Mouse (Mus musculus): ENCODE measurements at regions not wholly inside any gene's neighbourhood (a gene's known extent, or its start where the extent isn't known, plus 50 kb on each side); places are given as distances from the start of the nearest gene placed in this dataset.

DNA sequence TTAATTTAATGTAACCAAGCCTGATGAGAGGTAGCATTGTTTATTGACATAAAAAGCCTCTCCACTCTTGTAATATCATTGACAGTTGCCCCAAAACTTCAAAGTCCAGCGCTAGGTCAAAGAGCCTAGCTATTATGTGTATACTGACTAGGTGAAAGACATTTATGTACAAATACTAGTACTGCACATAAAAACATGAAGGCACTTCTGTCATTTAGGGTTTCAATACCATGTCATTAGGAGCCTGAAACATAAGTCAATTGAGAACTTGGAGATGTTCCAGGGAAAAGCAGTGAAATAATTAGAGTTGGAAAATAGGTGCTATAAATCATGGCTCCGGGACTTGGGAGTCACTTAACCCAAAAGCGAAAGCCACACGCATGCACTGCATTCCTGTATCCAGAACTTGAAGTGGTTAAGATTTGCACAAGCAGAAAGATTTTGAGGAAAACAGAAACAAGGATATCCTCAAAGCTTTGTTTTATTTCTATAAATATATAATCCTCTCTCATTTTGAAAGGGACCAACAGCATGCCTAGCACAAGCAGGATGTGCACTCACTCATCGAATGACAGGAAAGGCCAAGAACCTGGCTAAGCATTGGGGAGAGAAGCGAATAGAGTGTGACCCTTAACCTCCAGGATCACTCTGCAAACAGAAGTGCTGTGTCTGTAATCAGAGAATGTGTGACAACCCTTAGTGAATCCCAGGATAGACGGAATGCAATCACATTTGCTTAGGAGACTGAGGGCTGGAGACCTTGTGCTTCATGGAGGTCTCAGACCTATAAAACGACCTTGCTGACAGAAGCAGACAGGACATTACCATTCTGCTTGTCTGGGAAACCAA, 176.3 kb upstream of the Crim1 start:
- no peak for ATAC-seq

DNA sequence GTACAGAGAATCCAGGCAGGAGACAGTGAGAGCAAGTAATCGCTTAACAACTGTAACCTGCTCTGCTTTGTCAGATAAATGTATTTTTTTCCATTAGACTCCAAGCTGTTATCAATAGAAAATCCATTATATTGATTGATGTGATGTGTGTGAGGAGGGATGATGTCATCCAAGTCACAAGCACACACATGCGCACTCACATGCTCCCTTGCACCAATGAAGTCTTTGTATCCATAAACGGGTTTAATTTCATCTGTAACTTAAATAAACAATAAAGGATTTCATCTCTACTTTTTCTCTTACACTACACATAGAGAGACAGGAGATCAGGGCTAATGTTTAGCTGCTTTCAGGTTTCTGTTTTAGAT, 175.7 kb upstream of the Crim1 start:
- no peak for ATAC-seq

DNA sequence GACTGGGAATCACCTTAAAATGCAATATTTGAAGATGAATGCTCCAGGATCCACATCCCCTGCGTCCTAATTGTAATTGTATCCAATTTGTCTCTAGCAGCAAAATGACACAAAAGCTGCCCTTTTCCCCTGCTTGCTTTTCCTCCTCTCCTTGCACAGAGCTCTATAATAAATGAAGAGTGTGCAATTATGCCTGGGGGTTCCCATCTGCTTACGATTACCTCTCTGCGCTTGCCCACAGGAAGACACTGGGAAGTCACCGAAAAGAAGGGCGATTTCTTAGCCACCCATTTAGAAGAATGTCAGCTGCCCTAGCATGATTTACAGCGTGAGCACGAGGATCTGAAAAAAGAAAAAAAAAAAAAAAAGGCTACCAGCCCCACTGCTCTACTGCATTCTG, 174.8 kb upstream of the Crim1 start:
- no peak for ATAC-seq

DNA sequence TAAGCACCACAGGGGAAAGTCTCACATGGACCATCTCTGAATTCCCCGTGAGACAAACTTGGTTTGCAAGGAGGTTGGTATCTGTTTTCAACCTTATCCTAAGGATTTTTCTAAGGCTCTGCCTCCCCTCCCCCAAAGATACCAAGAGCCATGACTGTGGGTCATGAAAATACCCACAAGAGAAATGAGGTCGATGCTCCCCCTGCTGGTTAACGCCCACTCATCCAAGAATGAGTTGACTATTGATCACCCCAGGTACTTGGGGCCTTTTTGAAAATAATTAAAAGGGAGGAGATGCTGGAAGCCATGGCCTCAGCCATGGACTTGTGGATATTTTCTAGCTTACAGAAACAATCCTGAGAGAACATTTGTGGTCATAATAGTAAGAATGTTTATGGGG, 164.4 kb upstream of the Crim1 start:
- ATAC-seq: no peak

DNA sequence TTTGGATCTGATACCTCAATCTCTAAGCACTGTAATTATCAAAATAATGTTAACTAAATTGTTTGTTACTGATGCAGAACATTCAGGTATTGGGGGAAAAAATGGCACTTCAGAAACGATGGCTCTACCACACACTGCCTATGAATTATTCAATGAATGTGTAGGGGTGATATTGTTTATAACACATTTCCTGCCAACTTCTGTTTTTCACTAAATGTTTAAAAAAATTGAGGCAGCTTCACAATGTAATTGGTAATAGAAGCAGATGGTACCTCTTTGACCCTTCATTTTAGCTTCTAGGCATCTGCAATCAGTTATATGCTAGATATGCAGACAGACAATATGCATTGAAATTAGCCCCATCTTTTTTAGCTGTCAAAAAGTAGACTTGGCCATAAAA, 159.7 kb upstream of the Crim1 start:
- ATAC-seq: no peak

DNA sequence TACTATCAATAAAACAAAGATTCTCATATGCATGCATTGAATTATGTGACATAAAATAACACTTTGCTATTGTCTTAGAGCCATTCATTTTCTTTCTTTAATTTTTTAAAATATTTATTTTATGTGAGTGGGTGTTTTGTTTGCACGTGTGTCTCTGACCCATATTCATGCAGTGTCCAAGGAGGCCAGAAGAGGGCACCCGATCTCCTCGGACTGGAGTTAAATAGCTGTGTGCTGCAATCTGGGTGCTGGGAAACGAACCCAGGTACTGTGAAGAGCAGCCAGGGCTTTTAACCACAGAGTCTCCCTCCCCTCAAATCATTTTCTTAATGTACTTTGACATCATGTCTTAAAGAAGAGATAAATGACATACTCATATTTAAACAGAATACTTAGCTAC, 158.8 kb upstream of the Crim1 start:
- no peak for ATAC-seq

DNA sequence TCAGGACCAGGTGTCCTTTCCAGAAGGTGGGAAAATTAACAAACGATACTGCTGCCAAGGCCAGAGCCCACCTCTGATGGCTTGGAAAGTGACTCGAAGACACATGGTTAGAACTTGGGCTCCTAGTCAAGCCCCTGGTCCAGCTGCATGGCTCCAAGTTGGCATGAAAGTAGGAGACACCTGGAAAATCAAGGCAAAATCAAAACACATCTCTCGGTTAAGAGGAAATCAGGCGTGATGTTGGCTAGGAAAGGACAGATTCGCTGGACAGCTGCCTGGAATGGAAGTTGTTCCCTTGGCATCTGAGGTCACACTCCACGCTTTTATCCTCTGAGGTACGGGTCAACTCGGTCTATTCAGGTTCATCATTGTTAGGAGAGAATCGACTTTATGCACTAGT, 150.3 kb upstream of the Crim1 start:
- no peak for ATAC-seq

DNA sequence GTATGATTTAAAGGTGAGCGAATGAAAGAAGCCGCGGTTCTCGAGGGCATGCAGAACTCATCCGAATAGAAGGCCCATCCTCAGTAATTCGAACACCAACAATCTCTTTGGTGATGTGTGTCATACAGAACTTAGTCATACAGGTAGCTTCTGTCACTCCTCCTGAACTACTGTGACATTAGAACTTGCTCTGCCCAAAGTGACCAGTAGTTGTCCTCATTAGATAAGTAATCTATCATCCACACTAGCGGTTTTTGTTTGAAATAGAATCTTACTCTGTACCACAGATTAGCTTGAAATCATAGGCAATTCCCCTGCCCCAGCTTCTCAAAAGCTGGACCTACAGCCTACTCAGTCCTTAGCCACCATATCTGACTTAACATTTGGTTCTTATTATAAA, 149.8 kb upstream of the Crim1 start:
- peak; percentile 71 for ATAC-seq

DNA sequence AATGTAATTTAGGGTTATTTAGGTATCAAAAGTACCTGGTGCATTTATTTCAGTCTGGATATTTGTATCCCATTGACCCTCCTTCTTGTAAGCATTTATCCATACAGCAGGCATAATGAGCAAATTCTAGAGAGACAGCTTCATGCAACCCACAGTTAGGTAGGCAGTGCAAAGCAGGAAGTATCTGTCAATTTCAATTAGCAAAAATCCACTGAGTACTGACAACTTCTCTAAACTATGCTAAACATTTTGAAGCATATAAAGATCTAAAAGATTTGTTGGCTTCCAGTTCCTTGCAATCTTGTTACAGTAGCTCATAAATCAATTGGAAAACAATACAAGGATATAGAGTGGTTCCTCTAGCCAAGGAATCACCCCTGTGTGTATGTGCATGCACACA, 124.2 kb upstream of the Crim1 start:
- no peak for ATAC-seq

DNA sequence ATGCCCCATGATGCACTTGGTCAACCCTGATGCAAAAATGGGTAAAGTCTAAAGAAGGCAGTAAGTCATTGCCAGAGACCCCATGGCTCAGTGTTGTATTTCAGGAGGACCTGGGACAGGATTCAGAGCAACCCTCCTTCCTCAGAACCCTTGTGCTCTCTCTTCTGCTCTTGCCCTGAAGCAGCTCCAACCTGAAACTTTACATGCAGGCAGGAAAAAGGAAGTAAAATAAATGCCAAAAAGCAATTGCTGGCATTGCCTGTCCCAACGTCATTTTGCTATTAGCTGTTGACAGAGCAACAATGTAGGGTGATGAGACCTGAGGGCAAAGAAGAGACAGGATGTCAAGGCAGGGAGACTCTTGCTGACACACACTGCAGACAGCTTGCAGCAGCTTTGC, 121.7 kb upstream of the Crim1 start:
- no peak for ATAC-seq

DNA sequence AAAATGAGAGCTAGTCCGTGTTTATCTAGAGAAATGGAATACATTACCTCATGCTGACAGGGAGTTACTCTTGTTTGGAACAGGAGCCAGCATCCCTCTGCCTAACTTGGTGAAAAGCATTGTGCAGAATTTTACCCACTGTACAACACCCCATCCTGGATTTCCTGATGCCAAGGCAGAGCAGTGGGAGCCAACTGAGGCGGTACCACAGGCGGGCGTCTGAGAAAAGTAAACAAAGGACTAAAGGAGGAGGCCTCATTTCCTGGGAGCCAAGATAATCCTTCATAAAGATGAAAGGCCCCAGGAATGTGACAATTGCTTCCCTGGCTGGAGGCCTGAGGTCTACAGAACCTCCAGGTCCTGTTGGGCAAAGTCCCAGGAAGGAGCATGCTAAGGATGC, 115.6 kb upstream of the Crim1 start:
- no peak for ATAC-seq

DNA sequence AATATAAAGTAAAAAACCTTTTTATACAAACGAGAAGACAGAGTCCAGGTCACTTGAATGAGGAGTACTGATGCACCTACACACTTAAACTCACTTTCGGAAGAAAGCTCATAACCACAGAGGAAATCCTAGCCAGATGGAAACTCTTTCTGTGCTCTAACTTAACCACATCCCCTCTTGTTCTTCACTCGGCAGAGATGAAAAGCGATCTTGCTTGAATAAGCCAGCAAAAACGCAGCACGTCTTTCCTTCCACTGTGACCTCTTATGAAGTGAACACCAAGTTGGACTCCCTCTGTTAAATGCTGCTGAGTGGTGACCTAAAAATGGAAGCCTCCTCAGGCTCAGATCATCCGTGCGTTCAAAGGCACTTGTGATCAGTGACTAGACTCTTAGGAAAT, 113.1 kb upstream of the Crim1 start:
- ATAC-seq: peak; percentile 98

DNA sequence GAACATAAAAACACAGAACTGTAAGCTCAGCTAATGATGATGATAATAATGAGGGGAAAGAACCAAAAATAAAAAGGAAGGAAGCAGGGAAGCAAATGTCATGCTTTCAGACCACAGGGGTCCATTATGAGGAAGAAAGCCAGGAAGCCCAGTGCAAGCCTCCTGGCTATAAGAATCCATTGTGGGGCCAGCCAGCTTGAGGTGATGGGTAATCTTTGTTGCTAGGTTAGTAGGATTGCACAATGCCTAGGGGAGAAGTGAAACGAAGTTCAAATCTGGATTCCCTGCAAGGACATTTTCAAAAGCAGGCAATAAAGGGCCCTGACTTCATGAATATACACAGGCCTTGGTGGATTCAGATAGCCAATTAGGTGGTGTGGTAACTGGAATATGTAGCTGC, 102.3 kb upstream of the Crim1 start:
- no peak for ATAC-seq

DNA sequence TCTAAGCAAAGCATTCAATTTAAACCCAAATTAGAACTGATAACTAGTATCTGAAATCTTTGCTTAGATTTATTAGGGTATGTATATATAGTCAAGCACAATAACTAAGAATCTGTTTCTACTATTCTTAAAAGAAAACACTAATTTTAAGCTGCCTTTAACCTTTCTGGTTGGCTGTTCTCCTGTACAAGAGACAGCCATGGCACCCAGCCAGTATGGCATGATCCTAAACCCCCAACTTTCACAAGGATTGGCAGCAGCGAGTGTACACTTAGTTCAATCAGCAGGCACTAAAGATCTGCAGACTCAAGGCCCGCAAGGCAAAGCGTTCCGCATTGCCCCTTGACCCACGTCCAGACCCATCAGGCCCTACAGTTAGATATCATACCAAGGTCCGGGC, 91.3 kb upstream of the Crim1 start:
- no peak for ATAC-seq

DNA sequence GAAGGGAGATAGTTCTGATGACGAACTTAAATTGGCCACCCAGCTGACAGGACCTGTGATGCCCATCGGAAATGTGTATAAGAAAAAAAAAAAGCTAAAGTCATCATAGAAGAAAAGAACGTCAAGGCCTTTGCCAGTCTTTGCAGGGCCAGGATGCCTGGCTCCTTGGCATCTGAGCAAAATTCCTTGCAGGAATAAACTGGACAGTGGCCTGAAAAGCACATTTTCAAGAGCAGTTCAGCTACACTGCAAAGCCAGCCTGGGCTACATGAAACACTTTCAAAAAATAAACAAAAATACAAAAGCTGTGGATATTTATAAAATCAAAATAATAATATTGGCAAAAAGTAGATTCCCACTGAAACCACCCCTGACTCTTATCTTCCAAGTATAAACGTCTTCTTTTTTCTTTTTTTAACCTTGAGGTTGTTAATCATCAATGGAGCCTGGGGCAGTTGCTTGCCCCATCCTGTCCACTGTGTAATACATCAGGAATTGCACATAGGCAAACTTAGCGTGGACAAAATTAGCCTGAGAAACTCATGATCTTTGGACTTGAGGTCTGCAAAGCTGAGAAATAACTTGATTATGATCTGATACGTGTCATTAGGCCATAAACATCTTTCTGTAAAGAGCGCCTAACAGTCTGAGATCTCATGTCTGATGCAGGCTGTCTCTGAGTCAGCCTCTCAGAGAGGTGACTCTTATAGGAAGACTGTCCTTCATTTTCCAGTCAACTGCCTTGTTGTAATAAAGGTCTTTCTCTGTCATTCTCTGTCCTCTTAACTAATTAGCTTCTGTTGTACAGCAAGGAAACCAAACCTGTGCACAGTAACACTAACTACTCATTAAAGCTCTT, 90.5 kb upstream of the Crim1 start:
- no peak for ATAC-seq

DNA sequence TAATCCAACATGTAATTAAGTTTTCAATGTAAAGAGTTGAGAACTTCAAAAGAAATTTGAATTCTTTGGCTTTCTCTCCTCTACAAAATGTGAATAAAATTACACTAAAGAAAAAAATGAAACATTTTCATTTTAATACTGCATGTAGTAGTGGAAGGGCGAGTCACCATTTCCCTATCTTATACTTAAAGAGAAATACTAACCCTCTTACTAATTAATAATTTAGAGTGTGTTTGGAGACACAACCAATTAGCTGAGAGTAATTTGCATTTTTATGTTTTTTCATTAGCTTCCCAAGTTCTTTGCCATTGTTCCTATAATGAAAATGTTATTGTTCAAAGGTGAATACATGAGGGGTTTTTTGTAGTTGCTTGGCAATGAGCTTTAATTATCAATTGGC, 67.9 kb upstream of the Crim1 start:
- ATAC-seq: no peak

DNA sequence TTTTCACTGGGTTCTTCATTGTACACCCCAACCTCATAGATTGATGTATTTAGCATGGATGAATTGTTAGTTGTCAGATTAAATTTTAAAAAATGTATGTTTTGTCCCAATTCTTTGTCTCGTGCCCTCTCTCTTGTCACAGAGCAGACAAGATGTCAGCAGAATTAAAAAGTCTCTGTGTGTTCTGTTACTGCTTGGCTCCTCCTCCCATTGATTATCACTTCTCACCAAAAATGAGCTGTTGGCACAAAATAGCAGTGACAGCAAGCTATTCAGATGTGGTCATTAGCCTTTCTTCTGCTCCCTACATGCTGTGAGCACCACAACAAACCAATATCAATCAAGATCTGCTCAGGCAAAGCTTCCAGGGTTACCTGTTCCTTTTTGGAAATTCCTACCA, 62.1 kb upstream of the Crim1 start:
- no peak for ATAC-seq

DNA sequence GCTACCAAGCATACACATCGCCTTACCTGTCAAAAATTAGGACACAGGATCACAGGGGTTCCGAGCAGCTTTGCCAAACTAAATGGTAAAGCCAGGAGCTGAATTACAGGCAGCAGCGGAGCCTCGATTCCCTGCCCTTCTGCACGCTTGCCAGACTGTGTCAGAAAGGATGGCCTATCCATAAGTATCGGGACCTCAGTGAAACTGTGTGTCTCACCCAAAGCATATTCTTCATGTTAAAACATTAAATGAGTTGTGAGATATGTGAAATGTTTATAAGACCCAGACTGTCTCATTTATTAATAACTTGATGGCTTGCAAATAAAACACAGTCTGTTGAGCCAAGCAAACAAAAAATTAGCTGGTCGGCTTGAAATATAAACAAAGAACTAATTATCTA, 59.4 kb upstream of the Crim1 start:
- ATAC-seq: no peak

DNA sequence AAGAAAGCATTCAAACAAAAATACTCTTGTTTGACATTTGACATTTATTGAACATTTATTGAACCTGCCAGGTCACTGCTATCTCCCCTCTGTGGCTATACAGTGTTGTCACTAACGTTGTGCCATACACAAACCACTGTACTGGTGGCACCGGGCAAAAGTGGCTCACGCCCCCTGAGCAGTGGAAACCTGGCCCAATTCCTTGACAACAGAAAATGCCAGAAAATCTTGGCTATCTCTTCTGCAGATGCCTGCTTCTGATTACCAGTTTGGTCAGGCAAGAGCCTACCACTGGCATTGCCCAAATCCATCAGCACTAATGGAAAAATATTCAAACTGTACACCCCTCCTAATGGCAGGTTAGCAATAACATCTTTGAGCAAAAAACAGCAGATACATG, 58.9 kb upstream of the Crim1 start:
- no peak for ATAC-seq

DNA sequence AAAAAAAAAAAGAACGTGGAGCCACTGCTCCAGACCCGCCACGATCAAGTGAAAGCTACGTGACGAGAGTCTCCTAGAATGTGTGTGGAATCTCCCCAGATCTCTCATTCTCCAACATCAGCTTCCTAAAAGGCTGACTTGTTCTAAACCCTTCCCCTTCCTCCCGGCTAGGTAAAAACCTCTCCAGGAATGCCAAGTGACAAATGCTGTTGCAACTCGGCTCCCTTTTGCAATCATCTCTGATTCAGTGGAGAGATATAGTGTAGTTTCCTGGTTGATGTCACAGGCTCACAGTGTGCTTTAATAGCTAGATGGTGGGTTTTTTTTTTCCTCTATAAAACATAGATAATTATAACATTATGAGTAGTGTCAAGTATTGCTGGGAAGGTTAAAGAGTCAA, 57.6 kb upstream of the Crim1 start:
- no peak for ATAC-seq

DNA sequence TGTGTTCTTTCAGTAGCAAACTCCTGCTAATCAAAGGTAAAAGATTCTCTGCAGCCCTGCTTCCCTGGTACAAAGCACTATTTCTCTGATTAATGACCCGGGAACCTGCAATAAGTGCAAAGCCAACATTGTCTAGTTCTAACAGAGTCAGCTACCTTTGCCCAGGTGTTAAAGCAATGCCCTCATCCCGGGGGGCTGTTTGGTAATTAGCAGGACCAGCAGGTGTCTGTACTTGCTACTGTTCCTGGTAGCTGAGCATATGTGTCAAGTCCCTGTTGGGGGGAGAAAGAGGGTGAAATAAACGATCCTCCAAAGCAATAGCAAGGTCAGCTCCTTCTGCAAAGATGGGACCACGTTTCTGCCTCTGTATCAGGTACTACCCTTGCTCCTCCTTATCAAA, 54.7 kb upstream of the Crim1 start:
- ATAC-seq: no peak
